Mouse (Mus musculus): ENCODE data around the gene Tipin. TPM values are rescaled to one million over a fixed set of nuclear protein-coding genes. Genes with fewer than 3 reads are reported as not detected.
A peak's percentile ranks its signal among the peaks of the same experiment; 100 is the strongest.
"Not testable (repeated sequence)": the region's sequence is repeated elsewhere in the genome, so short reads cannot be mapped to it uniquely, and the experiment has no call there.

Tipin gene
- polyA plus RNA-seq, 1 experiment from 2014 or later: 316 TPM

GRCm38 (mm10) chr9:64271249-64271648, 10.1 kb upstream of the Tipin start:
- DNase-seq (ENCODE audit: low spot score): no peak

GRCm38 (mm10) chr9:64272611-64273010, 8.8 kb upstream of the Tipin start:
- peak; percentile 38 for DNase-seq (ENCODE audit: low spot score)

- DNase-seq (ENCODE audit: low spot score): no peak
These were observed 7.6 kb upstream of the Tipin start for GRCm38 (mm10) chr9:64273757-64274156.

- DNase-seq (ENCODE audit: low spot score): no peak
These were observed 7.1 kb upstream of the Tipin start for GRCm38 (mm10) chr9:64274291-64274690.

- peak; percentile 27 for DNase-seq (ENCODE audit: low spot score)
These were observed 6.5 kb upstream of the Tipin start for GRCm38 (mm10) chr9:64274919-64275318.

- DNase-seq (ENCODE audit: low spot score): peak; percentile 69
These were observed 3.7 kb upstream of the Tipin start for GRCm38 (mm10) chr9:64277706-64278105.

- no peak for DNase-seq (ENCODE audit: low spot score)
These were observed 2.6 kb upstream of the Tipin start for GRCm38 (mm10) chr9:64278665-64279310.

- no peak for DNase-seq (ENCODE audit: low spot score)
These were observed 399 bp downstream of the Tipin start for GRCm38 (mm10) chr9:64281781-64282178.

- peak; percentile 12 for DNase-seq (ENCODE audit: low spot score)
These were observed 1.1 kb downstream of the Tipin start for GRCm38 (mm10) chr9:64282404-64282987.

- not testable (repeated sequence) for DNase-seq (ENCODE audit: low spot score)
These were observed 21.7 kb downstream of the Tipin start for GRCm38 (mm10) chr9:64303086-64303485.

GRCm38 (mm10) chr9:64306476-64307312, 25.3 kb downstream of the Tipin start:
- DNase-seq (ENCODE audit: low spot score): no peak

- no peak for DNase-seq (ENCODE audit: low spot score)
These were observed 29.8 kb downstream of the Tipin start for GRCm38 (mm10) chr9:64310996-64311785.

- no peak for DNase-seq (ENCODE audit: low spot score)
These were observed 30.7 kb downstream of the Tipin start for GRCm38 (mm10) chr9:64312128-64312527.

- DNase-seq (ENCODE audit: low spot score): no peak
These were observed 33.3 kb downstream of the Tipin start for GRCm38 (mm10) chr9:64314696-64315095.

- DNase-seq (ENCODE audit: low spot score): no peak
These were observed 35.6 kb downstream of the Tipin start for GRCm38 (mm10) chr9:64316986-64317385.

GRCm38 (mm10) chr9:64323976-64324375, 42.6 kb downstream of the Tipin start:
- no peak for DNase-seq (ENCODE audit: low spot score)

GRCm38 (mm10) chr9:64335825-64336224, 54.4 kb downstream of the Tipin start:
- DNase-seq (ENCODE audit: low spot score): no peak

GRCm38 (mm10) chr9:64339361-64339760, 58.0 kb downstream of the Tipin start:
- DNase-seq (ENCODE audit: low spot score): no peak

- DNase-seq (ENCODE audit: low spot score): peak; percentile 57
These were observed 59.2 kb downstream of the Tipin start for GRCm38 (mm10) chr9:64340351-64341253.

- no peak for DNase-seq (ENCODE audit: low spot score)
These were observed 59.8 kb downstream of the Tipin start, which contains the start of gene Dis3l for GRCm38 (mm10) chr9:64341254-64341566. Gene Dis3l, minus strand, starts transcription at chr9:64341288.

- DNase-seq (ENCODE audit: low spot score): no peak
These were observed 60.3 kb downstream of the Tipin start for GRCm38 (mm10) chr9:64341671-64342070.

Data from thymus, postnatal 0 days (tissue).